Mouse (Mus musculus) spleen, adult 2 months (tissue): ENCODE measurements around the gene Tns4.

ENCODE experiments used
- CTCF ChIP-seq: fragments of 200-500 bp; IDR thresholded peaks from 2 replicates; pipeline ENCODE4 v1.5.1; 2011; ENCODE audit warnings: mild to moderate bottlenecking, inconsistent platforms; ENCODE audit not compliant: insufficient read depth, insufficient read length, insufficient replicate concordance; ENCODE audit errors: extremely low read depth
- POLR2A ChIP-seq: fragments of 200-500 bp; IDR thresholded peaks from 2 replicates; pipeline ENCODE4 v1.6.1; 2011; ENCODE audit warnings: low read depth, low read length, inconsistent platforms

DNA sequence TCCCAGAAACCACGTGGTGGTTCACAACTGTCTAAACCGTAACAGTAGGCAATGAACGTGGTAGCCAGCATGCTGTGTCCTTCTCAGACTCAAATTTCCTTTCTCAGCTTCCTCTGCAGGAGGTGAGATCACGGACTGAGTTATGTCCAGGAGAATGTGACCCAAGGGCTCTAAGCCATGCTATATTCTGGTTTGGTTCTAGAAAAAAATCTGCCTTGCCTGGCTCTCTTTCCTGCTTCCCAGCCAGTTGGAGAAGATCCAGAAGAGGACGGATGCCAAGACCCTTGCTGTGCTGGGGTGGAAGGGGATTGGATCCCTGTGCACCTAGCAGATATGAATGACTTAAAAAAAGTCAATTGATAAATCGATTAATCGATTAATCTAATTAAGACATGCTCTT, 10.4 kb upstream of the Tns4 start:
- TF ChIP-seq CTCF: no peak
- no peak for TF ChIP-seq POLR2A
